Mouse (Mus musculus) heart, postnatal 36 days (tissue): ENCODE results near the gene Cyp8b1. TPM values are rescaled to one million over a fixed set of nuclear protein-coding genes. Genes with fewer than 3 reads are reported as not detected.

Experiments
- total RNA-seq, 2 experiments: library from RNA; stranded (reverse); gene quantifications; 2 replicates each; pipeline ENCODE4 v1.2.3; 2021

Gene Cyp8b1
- total RNA-seq, 2 experiments from 2014 or later, result not detected

Other genes starting within 250 kb of the Cyp8b1 start
- gene Sec22c, start 210.8 kb downstream of the Cyp8b1 start, total RNA-seq, result 1 to 10 TPM; 5.5 to 6.1 TPM
- gene Ss18l2, start 206.0 kb downstream of the Cyp8b1 start, total RNA-seq, result 100 to 1,000 TPM; 125 to 135 TPM
- 10 to 100 TPM; 33.0 to 33.7 TPM for gene Nktr, start 197.1 kb downstream of the Cyp8b1 start, total RNA-seq
- 100 to 1,000 TPM; 120 to 124 TPM for gene Zfp651, start 157.0 kb downstream of the Cyp8b1 start, total RNA-seq
- gene Klhl40, start 138.7 kb downstream of the Cyp8b1 start, total RNA-seq, result 10 to 100 TPM in 1 of 2 experiments, 1 to 10 TPM in 1; 8.4 to 10.2 TPM
- gene Hhatl, start 123.8 kb downstream of the Cyp8b1 start, total RNA-seq, result 100 to 1,000 TPM; 101 to 127 TPM
- gene Ccdc13, start 76.8 kb downstream of the Cyp8b1 start, total RNA-seq, result not detected
- 100 to 1,000 TPM; 209 to 218 TPM for gene Higd1a, start 57.9 kb downstream of the Cyp8b1 start, total RNA-seq
- 1 to 10 TPM; 1.6 to 1.9 TPM for gene Ackr2, start 17.9 kb downstream of the Cyp8b1 start, total RNA-seq
- gene Fam198a, start 34.7 kb upstream of the Cyp8b1 start, total RNA-seq, result 1 to 10 TPM in 1 of 2 experiments, under 1 TPM in 1; 0.95 to 1.8 TPM
- gene Pomgnt2, start 80.8 kb upstream of the Cyp8b1 start, total RNA-seq, result 10 to 100 TPM; 10.6 to 14.9 TPM
- 100 to 1,000 TPM; 130 to 150 TPM for gene Snrk, start 201.0 kb upstream of the Cyp8b1 start, total RNA-seq